Mouse (Mus musculus): ENCODE results near the gene Dpp6. TPM values are rescaled to one million over a fixed set of nuclear protein-coding genes. Genes with fewer than 3 reads are reported as not detected.

Gene Dpp6
- total and polyA plus RNA-seq, 3 experiments: not detected

GRCm38 (mm10) chr5:27035291-27035690, 218.3 kb downstream of the Dpp6 start:
- Histone ChIP-seq H3K79me2 (ENCODE audit: control insufficient read depth, insufficient read depth, low read length, poor library complexity) (no peaks in the 10 kb centered on the region), H3K27ac (ENCODE audit: control insufficient read depth, low read depth, low read length) (no peak overlapping the region), H3K27me3 (ENCODE audit: control insufficient read depth in 1 of 2, insufficient read depth in 2 of 2, low read length in 2 of 2) (no peaks in the 10 kb centered on the region), H3K9me3 (replicated peaks; ENCODE audit: insufficient read depth, low read length) (peaks cover 3% of the 10 kb centered on the region; the same call in 1 of the 2 replicates), H3K36me3 (ENCODE audit: control insufficient read depth in 1 of 2, insufficient read depth in 2 of 2, low read length in 2 of 2) (no peaks in the 10 kb centered on the region), H3K4me1 (ENCODE audit: control insufficient read depth in 1 of 2, insufficient read depth in 2 of 2, low read length in 2 of 2) (no peaks in the 10 kb centered on the region), H3K9ac (ENCODE audit: control insufficient read depth, low read depth, low read length, poor library complexity, severe bottlenecking) (no peak overlapping the region), H3K4me3 (ENCODE audit: control insufficient read depth in 1 of 2, insufficient read depth in 1 of 2, low read depth in 2 of 2, low read length in 2 of 2) (no peak overlapping the region)
- no peak for DNase-seq (ENCODE audit: low read depth, low spot score)
- no peak for TF ChIP-seq KAT2A (conservative IDR thresholded peaks at IDR 0.05; ENCODE audit: low read depth, low read length)
- TF ChIP-seq E2F4 (IDR thresholded peaks at IDR 0.05; ENCODE audit: borderline replicate concordance, low read depth, low read length): no peak
- TF ChIP-seq MXI1 (IDR thresholded peaks at IDR 0.05; ENCODE audit: low read depth, low read length): no peak
- TF ChIP-seq USF1 (IDR thresholded peaks at IDR 0.05; ENCODE audit: low read depth, low read length): no peak

- TF ChIP-seq ZKSCAN1 (IDR thresholded peaks at IDR 0.05; ENCODE audit: low read depth, low read length): no peak
- no peaks in the 10 kb centered on the region for H3K36me3 ChIP-seq (ENCODE audit: control insufficient read depth in 1 of 2, insufficient read depth in 2 of 2, low read length in 2 of 2)
Measured at GRCm38 (mm10) chr5:27035891-27036290, 218.9 kb downstream of the Dpp6 start.

GRCm38 (mm10) chr5:27037796-27038195, 220.8 kb downstream of the Dpp6 start:
- no peak for TF ChIP-seq RCOR1 (IDR thresholded peaks at IDR 0.05; ENCODE audit: low read depth, low read length)
- peaks cover 3% of the 10 kb centered on the region; the same call in 1 of the 2 replicates for H3K9me3 ChIP-seq (replicated peaks; ENCODE audit: insufficient read depth, low read length)
- H3K36me3 ChIP-seq (ENCODE audit: control insufficient read depth in 1 of 2, insufficient read depth in 2 of 2, low read length in 2 of 2): no peaks in the 10 kb centered on the region
- no peaks in the 10 kb centered on the region for H3K27me3 ChIP-seq (ENCODE audit: control insufficient read depth in 1 of 2, insufficient read depth in 2 of 2, low read length in 2 of 2)
- no peaks in the 10 kb centered on the region for H3K4me1 ChIP-seq (ENCODE audit: control insufficient read depth in 1 of 2, insufficient read depth in 2 of 2, low read length in 2 of 2)
- no peak overlapping the region for H3K27ac ChIP-seq (ENCODE audit: control insufficient read depth, low read depth, low read length)
- no peaks in the 10 kb centered on the region for H3K79me2 ChIP-seq (ENCODE audit: control insufficient read depth, insufficient read depth, low read length, poor library complexity)
- H3K4me3 ChIP-seq (ENCODE audit: control insufficient read depth in 1 of 2, insufficient read depth in 1 of 2, low read depth in 2 of 2, low read length in 2 of 2): no peak overlapping the region
- H3K9ac ChIP-seq (ENCODE audit: control insufficient read depth, low read depth, low read length, poor library complexity, severe bottlenecking): no peak overlapping the region
- no peak for DNase-seq (ENCODE audit: low read depth, low spot score)

More at GRCm38 (mm10) chr5:27035891-27036290, 218.9 kb downstream of the Dpp6 start:
- no peaks in the 10 kb centered on the region for H3K4me1 ChIP-seq (ENCODE audit: control insufficient read depth in 1 of 2, insufficient read depth in 2 of 2, low read length in 2 of 2)
- H3K27ac ChIP-seq (ENCODE audit: control insufficient read depth, low read depth, low read length): no peak overlapping the region
- H3K4me3 ChIP-seq (ENCODE audit: control insufficient read depth in 1 of 2, insufficient read depth in 1 of 2, low read depth in 2 of 2, low read length in 2 of 2): no peak overlapping the region
- no peak overlapping the region for H3K9ac ChIP-seq (ENCODE audit: control insufficient read depth, low read depth, low read length, poor library complexity, severe bottlenecking)
- H3K27me3 ChIP-seq (ENCODE audit: control insufficient read depth in 1 of 2, insufficient read depth in 2 of 2, low read length in 2 of 2): no peaks in the 10 kb centered on the region
- H3K9me3 ChIP-seq (replicated peaks; ENCODE audit: insufficient read depth, low read length): peaks cover 3% of the 10 kb centered on the region; the same call in 1 of the 2 replicates
- no peak for DNase-seq (ENCODE audit: low read depth, low spot score)
- H3K79me2 ChIP-seq (ENCODE audit: control insufficient read depth, insufficient read depth, low read length, poor library complexity): no peaks in the 10 kb centered on the region

- Histone ChIP-seq H3K4me1 (ENCODE audit: control insufficient read depth in 1 of 2, insufficient read depth in 2 of 2, low read length in 2 of 2) (no peaks in the 10 kb centered on the region), H3K27me3 (ENCODE audit: control insufficient read depth in 1 of 2, insufficient read depth in 2 of 2, low read length in 2 of 2) (no peaks in the 10 kb centered on the region), H3K36me3 (ENCODE audit: control insufficient read depth in 1 of 2, insufficient read depth in 2 of 2, low read length in 2 of 2) (no peaks in the 10 kb centered on the region), H3K27ac (ENCODE audit: control insufficient read depth, low read depth, low read length) (no peak overlapping the region), H3K9ac (ENCODE audit: control insufficient read depth, low read depth, low read length, poor library complexity, severe bottlenecking) (no peak overlapping the region), H3K79me2 (ENCODE audit: control insufficient read depth, insufficient read depth, low read length, poor library complexity) (no peaks in the 10 kb centered on the region), H3K4me3 (ENCODE audit: control insufficient read depth in 1 of 2, insufficient read depth in 1 of 2, low read depth in 2 of 2, low read length in 2 of 2) (no peak overlapping the region), H3K9me3 (replicated peaks; ENCODE audit: insufficient read depth, low read length) (no peaks in the 10 kb centered on the region)
- no peak for DNase-seq (ENCODE audit: low read depth, low spot score)
- TF ChIP-seq SIN3A (IDR thresholded peaks at IDR 0.05; ENCODE audit: low read length): no peak
- no peak for TF ChIP-seq JUND (IDR thresholded peaks at IDR 0.05; ENCODE audit: low read depth, low read length)
- no peak for TF ChIP-seq ELF1 (IDR thresholded peaks at IDR 0.05; ENCODE audit: low read depth, low read length)
- TF ChIP-seq ZKSCAN1 (IDR thresholded peaks at IDR 0.05; ENCODE audit: low read depth, low read length): no peak
- TF ChIP-seq MXI1 (IDR thresholded peaks at IDR 0.05; ENCODE audit: low read depth, low read length): no peak
- no peak for TF ChIP-seq SMC3 (IDR thresholded peaks at IDR 0.05; ENCODE audit: low read depth, low read length)
- TF ChIP-seq KAT2A (conservative IDR thresholded peaks at IDR 0.05; ENCODE audit: low read depth, low read length): no peak
- no peak for TF ChIP-seq CTCF (IDR thresholded peaks at IDR 0.05 in 2 of 3, conservative IDR thresholded peaks at IDR 0.05 in 1 of 3; ENCODE audit: control insufficient read depth in 1 of 3, insufficient read depth in 1 of 3, low read depth in 2 of 3, low read length in 3 of 3, poor library complexity in 1 of 3, severe bottlenecking in 1 of 3)
- no peak for TF ChIP-seq POLR2AphosphoS2 (IDR thresholded peaks at IDR 0.05; ENCODE audit: low read length)
- TF ChIP-seq RAD21 (IDR thresholded peaks at IDR 0.05; ENCODE audit: low read depth, low read length): no peak
- no peak for TF ChIP-seq MAZ (IDR thresholded peaks at IDR 0.05; ENCODE audit: low read depth, low read length)
- TF ChIP-seq MYB (IDR thresholded peaks at IDR 0.05; ENCODE audit: low read depth, low read length): no peak
- TF ChIP-seq CHD2 (IDR thresholded peaks at IDR 0.05; ENCODE audit: low read length): no peak
- no peak for TF ChIP-seq MAFK (IDR thresholded peaks at IDR 0.05; ENCODE audit: borderline replicate concordance, low read depth, low read length)
- TF ChIP-seq HCFC1 (IDR thresholded peaks at IDR 0.05; ENCODE audit: low read depth, low read length): no peak
- TF ChIP-seq ZNF384 (IDR thresholded peaks at IDR 0.05; ENCODE audit: low read depth, low read length): no peak
- no peak for TF ChIP-seq UBTF (IDR thresholded peaks at IDR 0.05; ENCODE audit: borderline replicate concordance, insufficient read depth, low read depth, low read length)
- TF ChIP-seq CHD1 (IDR thresholded peaks at IDR 0.05; ENCODE audit: low read depth, low read length): no peak
Measured at GRCm38 (mm10) chr5:27048167-27048566, 231.2 kb downstream of the Dpp6 start.

Data from MEL (cell line).